ENCODE assay signal across 15 mouse cellular contexts in genomic region chr19:44908836-44909460, GRCm38 (mm10). TPM values are rescaled to one million over a fixed set of nuclear protein-coding genes. Genes with fewer than 3 reads are reported as not detected.
DNase-seq lines count a peak whose midpoint lies in the region; ATAC-seq and TF ChIP-seq lines count a peak whose summit lies in the region.
"Had no signal": no experiment of that assay in that cellular context is flagged by ENCODE, and none has a peak within 500 bp of the region (broad histone marks: within the 10 kb centered on the region; RNA-seq: fewer than 3 reads in every experiment).

No protein-coding gene starts in this region.

- no peak overlapping the region for H3K4me3 ChIP-seq in heart, embryonic 14.5 days (ENCODE audit: control insufficient read depth in 1 of 2, insufficient read depth in 1 of 2, low read depth in 1 of 2, low read length in 2 of 2)
- H3K4me3 ChIP-seq in neural tube, embryonic 15.5 days (replicated peaks) = no peak overlapping the region
- H3K4me3 ChIP-seq in embryonic fibroblast, embryonic 13.5 days (ENCODE audit: insufficient read depth, low read length) = no peak overlapping the region
- H3K4me3 ChIP-seq in stomach, postnatal 0 days (ENCODE audit: low read depth, low read length) = no peak overlapping the region
- H3K4me3 ChIP-seq: left cerebral cortex, adult 2 months had no signal

- TF ChIP-seq EP300 in stomach, postnatal 0 days (optimal IDR thresholded peaks at IDR 0.05) = no peak

- H3K9ac ChIP-seq in heart, embryonic 14.5 days (ENCODE audit: low read length) = no peak overlapping the region
- no peak overlapping the region for H3K9ac ChIP-seq in neural tube, embryonic 15.5 days (replicated peaks)
- no peak overlapping the region for H3K9ac ChIP-seq in stomach, postnatal 0 days (ENCODE audit: low read length)
- H3K9ac ChIP-seq: liver, embryonic 14.5 days had no signal

- no peak for TF ChIP-seq POLR2A in embryonic fibroblast, embryonic 13.5 days (IDR thresholded peaks at IDR 0.05; ENCODE audit: low read depth, low read length)

- no peak for TF ChIP-seq CTCF in embryonic fibroblast, embryonic 13.5 days (IDR thresholded peaks at IDR 0.05; ENCODE audit: borderline replicate concordance, insufficient read depth, low read length)
- TF ChIP-seq CTCF in stomach, postnatal 0 days (IDR thresholded peaks at IDR 0.05; ENCODE audit: low read depth) = no peak

- no peaks in the 10 kb centered on the region for H3K9me3 ChIP-seq in heart, embryonic 14.5 days (ENCODE audit: control insufficient read depth, low read length)
- H3K9me3 ChIP-seq in neural tube, embryonic 15.5 days (replicated peaks) = no peaks in the 10 kb centered on the region
- H3K9me3 ChIP-seq in stomach, postnatal 0 days (ENCODE audit: control insufficient read depth, low read length) = no peaks in the 10 kb centered on the region

- no peak overlapping the region for H3K4me2 ChIP-seq in heart, embryonic 14.5 days (ENCODE audit: low read length)
- H3K4me2 ChIP-seq in neural tube, embryonic 15.5 days = no peak overlapping the region
- H3K4me2 ChIP-seq in stomach, postnatal 0 days (replicated peaks; ENCODE audit: low read depth) = no peak overlapping the region

- ATAC-seq in heart, embryonic 14.5 days (ENCODE audit: insufficient number of reproducible peaks, insufficient read depth, low FRiP score, low read depth) = no peak
- ATAC-seq in neural tube, embryonic 15.5 days (ENCODE audit: low FRiP score) = no peak
- ATAC-seq in stomach, postnatal 0 days (ENCODE audit: low FRiP score, low TSS enrichment) = no peak

- no peaks in the 10 kb centered on the region for H3K36me3 ChIP-seq in heart, embryonic 14.5 days (ENCODE audit: control insufficient read depth, insufficient read depth, low read length)
- H3K36me3 ChIP-seq in neural tube, embryonic 15.5 days = no peaks in the 10 kb centered on the region
- no peaks in the 10 kb centered on the region for H3K36me3 ChIP-seq in stomach, postnatal 0 days (ENCODE audit: control insufficient read depth, insufficient read depth, low read length)

- H3K27ac ChIP-seq in heart, embryonic 14.5 days (replicated peaks in 1 of 2; ENCODE audit: control insufficient read depth in 1 of 2, insufficient read depth in 1 of 2, low read depth in 2 of 2, low read length in 2 of 2) = peak overlapping the region; percentile 71 to 86
- 0 out of 2 replicates have a peak overlapping the region, but pooled peaks have one; percentile 37 for H3K27ac ChIP-seq in neural tube, embryonic 15.5 days (replicated peaks)
- H3K27ac ChIP-seq in embryonic fibroblast, embryonic 13.5 days (ENCODE audit: insufficient read depth, low read length) = peak overlapping the region; percentile 75
- H3K27ac ChIP-seq in stomach, postnatal 0 days (replicated peaks) = peak overlapping the region; percentile 82
- H3K27ac ChIP-seq: left cerebral cortex, adult 2 months; liver, embryonic 14.5 days; macrophage had no signal

- H3K4me1 ChIP-seq in heart, embryonic 14.5 days (ENCODE audit: control insufficient read depth in 2 of 2, insufficient read depth in 2 of 2, low read length in 2 of 2) = peaks cover 20% of the 10 kb centered on the region in 2 experiments; a peak in 3 of 4 replicates
- peaks cover 12% of the 10 kb centered on the region for H3K4me1 ChIP-seq in neural tube, embryonic 15.5 days
- H3K4me1 ChIP-seq in embryonic fibroblast, embryonic 13.5 days (ENCODE audit: control insufficient read depth, insufficient read depth, low read length) = peaks cover 18% of the 10 kb centered on the region
- H3K4me1 ChIP-seq in stomach, postnatal 0 days (replicated peaks; ENCODE audit: control insufficient read depth, insufficient read depth) = 0 out of 2 replicates have a peak, but pooled peaks cover 5% of the 10 kb centered on the region

- 56% methylated on average over 11 of the region's 11 CpGs for WGBS in heart, embryonic 14.5 days
- 53% methylated on average over 11 of the region's 11 CpGs for WGBS in neural tube, embryonic 15.5 days
- WGBS in stomach, postnatal 0 days = 55% methylated on average over 11 of the region's 11 CpGs

- DNase-seq in heart, postnatal 4 days = no peak
- DNase-seq in neural tube, embryonic 10.5 days (ENCODE audit: extremely low spot score, low spot score) = no peak
- DNase-seq in stomach, postnatal 0 days (ENCODE audit: low spot score) = no peak
- no peak for DNase-seq in ovary, postnatal 36 days (ENCODE audit: low spot score)
- no peak for DNase-seq in right cerebral cortex, postnatal 36 days (ENCODE audit: low spot score in 2 of 2)
- DNase-seq: cerebellum, adult 18-20 months; embryo, embryonic 11 days; thymus, adult 2 months had no signal

- H3K27me3 ChIP-seq in heart, embryonic 14.5 days (ENCODE audit: control insufficient read depth, insufficient read depth, low read length) = no peaks in the 10 kb centered on the region
- no peaks in the 10 kb centered on the region for H3K27me3 ChIP-seq in neural tube, embryonic 15.5 days (replicated peaks)
- no peaks in the 10 kb centered on the region for H3K27me3 ChIP-seq in stomach, postnatal 0 days (ENCODE audit: control insufficient read depth, insufficient read depth, low read length)
- H3K27me3 ChIP-seq: CH12.LX had no signal

RNA-seq across cellular contexts. Expression of gene Slf2, which starts 22.0 kb away (rescaled TPM):
- 46.4 and 47.0 TPM in 2 replicates for polyA plus RNA-seq in heart, embryonic 14.5 days (2014; fragmentation: Nextera tagmentation; extraction: Ambion mirVana)
- total RNA-seq in heart, postnatal 4 days (2021) = 10 to 100 TPM; 37.2 to 40.9 TPM
- 28.4 and 28.7 TPM in 2 replicates for polyA plus RNA-seq in neural tube, embryonic 15.5 days (2015; fragmentation: Nextera tagmentation; extraction: Ambion mirVana)
- 24.5 and 28.0 TPM in 2 replicates for polyA plus RNA-seq in embryonic fibroblast, embryonic 13.5 days (2011; ENCODE audit: insufficient read length, low read depth, missing spikeins)
- polyA plus RNA-seq in stomach, postnatal 0 days (2015; fragmentation: Nextera tagmentation; extraction: Ambion mirVana) = 9.3 and 9.8 TPM in 2 replicates
